Mouse (Mus musculus) forebrain, postnatal 0 days (tissue): Measurements from ENCODE around the gene Adgrg6. TPM values are rescaled to one million over a fixed set of nuclear protein-coding genes. Genes with fewer than 3 reads are reported as not detected.

Experiments
- ATAC-seq: fragments of 200-750 bp; cut with Nextera tagmentation; 2 replicates; pipeline ENCODE4 v1.8.0; 2017; ENCODE audit warnings: mild to moderate bottlenecking, moderate library complexity
- DNase-seq: peaks from one replicate; pipeline ENCODE4 v3.0.0-alpha.2; 2015
- H3K27ac ChIP-seq: fragments of 300-500 bp; sonication (generic); 2 replicates; pipeline ENCODE4 v1.5.1; 2014; ENCODE audit warnings: low read depth, mild to moderate bottlenecking, antibody characterized with exemption, low read length, moderate library complexity, mixed read lengths
- H3K27me3 ChIP-seq: fragments of 300-500 bp; sonication (generic); 2 replicates; pipeline ENCODE4 v1.6.1; 2014; ENCODE audit warnings: mild to moderate bottlenecking, low read length, mixed read lengths; ENCODE audit not compliant: insufficient read depth
- H3K36me3 ChIP-seq: fragments of 300-500 bp; sonication (generic); 2 replicates; pipeline ENCODE4 v1.6.1; 2014; ENCODE audit warnings: mild to moderate bottlenecking, moderate library complexity; ENCODE audit not compliant: insufficient read depth
- H3K4me1 ChIP-seq: fragments of 300-500 bp; sonication (generic); 2 replicates; pipeline ENCODE4 v1.6.1; 2014; ENCODE audit warnings: antibody characterized with exemption; ENCODE audit not compliant: insufficient read depth
- H3K4me2 ChIP-seq: fragments of 300-500 bp; sonication (generic); 2 replicates; pipeline ENCODE4 v1.6.1; 2014; ENCODE audit warnings: low read depth, mild to moderate bottlenecking, moderate library complexity
- H3K4me3 ChIP-seq: fragments of 300-500 bp; sonication (generic); 2 replicates; pipeline ENCODE4 v1.5.1; 2014; ENCODE audit warnings: low read depth, low read length, mixed read lengths
- H3K9ac ChIP-seq: fragments of 300-500 bp; sonication (generic); 2 replicates; pipeline ENCODE4 v1.6.1; 2014; ENCODE audit warnings: mild to moderate bottlenecking
- H3K9me3 ChIP-seq: fragments of 300-500 bp; sonication (generic); 2 replicates; pipeline ENCODE4 v1.6.1; 2016; ENCODE audit warnings: low read length
- CTCF ChIP-seq: sonication (generic); IDR thresholded peaks from 2 replicates; pipeline ENCODE4 v1.5.1; 2016; ENCODE audit warnings: antibody characterized with exemption, control low read depth, low read depth
- WGBS: fragments of 180-500 bp; shearing (Covaris S2); extraction: QIAGEN DNeasy Blood & Tissue Kit; methylation state at CpG from one replicate; pipeline ENCODE4 v1.1.7; 2014; 5-methylcytosine and 5-hydroxymethylcytosine counted together
- polyA plus RNA-seq: library from polyadenylated mRNA; unstranded; fragments of >200 nt; fragmentation: Nextera tagmentation; extraction: Ambion mirVana; gene quantifications from 2 replicates; pipeline ENCODE4 v1.2.1, GENCODE M21; 2015
- total RNA-seq: library from RNA; depleted of rRNA; stranded (reverse); fragments of >200 nt; gene quantifications from 2 replicates; pipeline ENCODE4 v1.2.3, GENCODE M21; 2014

Gene Adgrg6
- total and polyA plus RNA-seq, 2 experiments from 2014 or later: 0.59 to 1.6 TPM

DNA sequence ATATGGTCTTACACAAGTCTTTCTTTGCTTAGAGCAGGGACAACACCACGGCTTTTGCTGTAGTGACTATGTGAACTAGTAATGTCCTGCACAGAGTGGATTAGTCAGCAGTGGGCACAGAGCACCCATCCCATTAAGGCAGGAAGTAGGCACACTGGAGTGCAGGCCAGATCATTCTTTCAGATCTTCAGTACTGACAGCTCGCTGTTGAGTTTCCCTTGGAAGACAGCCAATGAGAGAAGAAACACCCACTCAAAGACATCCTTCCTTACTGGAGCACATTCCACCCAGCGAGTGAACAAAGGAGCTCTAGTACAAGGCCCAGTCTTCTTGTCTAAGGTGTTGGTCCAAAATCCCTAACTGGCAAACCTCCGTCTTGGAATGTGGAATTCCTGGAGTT lies 53.6 kb downstream of the Adgrg6 start:
- TF ChIP-seq CTCF: no peak

DNA sequence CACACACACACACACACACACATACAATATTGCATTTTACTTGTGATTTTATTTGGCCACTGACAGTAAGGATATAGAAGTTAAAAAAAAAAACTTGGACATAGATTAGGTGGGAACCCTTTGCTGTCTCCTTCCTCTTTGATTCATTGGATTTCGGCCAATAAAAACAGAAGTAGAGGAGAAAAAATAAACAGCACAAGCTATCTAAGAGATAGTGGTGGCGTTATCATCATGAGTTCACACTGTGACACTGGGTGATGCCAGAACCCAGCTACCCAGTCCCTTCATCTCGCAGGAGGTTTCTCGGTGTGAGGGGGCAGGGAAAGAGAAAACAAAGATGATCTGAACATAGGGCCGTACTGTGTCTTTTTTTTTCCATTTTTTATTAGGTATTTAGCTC lies 62.2 kb downstream of the Adgrg6 start:
- H3K4me1 ChIP-seq: no peaks in the 10 kb centered on the region
- H3K9ac ChIP-seq: no peak overlapping the region
- ATAC-seq (no peak), DNase-seq (no peak)
- TF ChIP-seq CTCF: no peak
- 79% methylated on average over 5 of the region's 5 CpGs for WGBS
- no peaks in the 10 kb centered on the region for H3K9me3 ChIP-seq
- no peak overlapping the region for H3K4me2 ChIP-seq
- no peaks in the 10 kb centered on the region for H3K27me3 ChIP-seq
- no peaks in the 10 kb centered on the region for H3K36me3 ChIP-seq
- H3K27ac ChIP-seq: no peak overlapping the region
- no peak overlapping the region for H3K4me3 ChIP-seq

More for the DNA sequence above, 53.6 kb downstream of the Adgrg6 start:
- H3K4me1 ChIP-seq: no peaks in the 10 kb centered on the region
- H3K27ac ChIP-seq: no peak overlapping the region
- ATAC-seq (no peak), DNase-seq (no peak)
- no peak overlapping the region for H3K9ac ChIP-seq
- H3K4me2 ChIP-seq: no peak overlapping the region
- no peak overlapping the region for H3K4me3 ChIP-seq
- no peaks in the 10 kb centered on the region for H3K36me3 ChIP-seq
- no peaks in the 10 kb centered on the region for H3K27me3 ChIP-seq
- no peaks in the 10 kb centered on the region for H3K9me3 ChIP-seq
- WGBS: 63% methylated on average over 4 of the region's 4 CpGs

GRCm38 (mm10) chr10:14482483-14482882 lies 63.0 kb downstream of the Adgrg6 start:
- H3K27ac ChIP-seq: no peak overlapping the region
- WGBS: 38% methylated on average over 5 of the region's 5 CpGs
- no peak overlapping the region for H3K9ac ChIP-seq
- no peak overlapping the region for H3K4me3 ChIP-seq
- no peaks in the 10 kb centered on the region for H3K36me3 ChIP-seq
- ATAC-seq (peak; percentile 82), DNase-seq (peak; percentile 26)
- H3K4me1 ChIP-seq: no peaks in the 10 kb centered on the region
- H3K9me3 ChIP-seq: no peaks in the 10 kb centered on the region
- no peaks in the 10 kb centered on the region for H3K27me3 ChIP-seq
- no peak overlapping the region for H3K4me2 ChIP-seq
- TF ChIP-seq CTCF: no peak

GRCm38 (mm10) chr10:14480928-14481327 lies 64.5 kb downstream of the Adgrg6 start:
- no peak for DNase-seq
- H3K4me1 ChIP-seq: no peaks in the 10 kb centered on the region
- no peaks in the 10 kb centered on the region for H3K27me3 ChIP-seq
- 53% methylated on average over 5 of the region's 5 CpGs for WGBS
- H3K4me2 ChIP-seq: no peak overlapping the region
- H3K27ac ChIP-seq: no peak overlapping the region
- no peak overlapping the region for H3K9ac ChIP-seq
- H3K4me3 ChIP-seq: no peak overlapping the region
- TF ChIP-seq CTCF: no peak
- H3K9me3 ChIP-seq: no peaks in the 10 kb centered on the region
- no peak for ATAC-seq
- no peaks in the 10 kb centered on the region for H3K36me3 ChIP-seq

DNA sequence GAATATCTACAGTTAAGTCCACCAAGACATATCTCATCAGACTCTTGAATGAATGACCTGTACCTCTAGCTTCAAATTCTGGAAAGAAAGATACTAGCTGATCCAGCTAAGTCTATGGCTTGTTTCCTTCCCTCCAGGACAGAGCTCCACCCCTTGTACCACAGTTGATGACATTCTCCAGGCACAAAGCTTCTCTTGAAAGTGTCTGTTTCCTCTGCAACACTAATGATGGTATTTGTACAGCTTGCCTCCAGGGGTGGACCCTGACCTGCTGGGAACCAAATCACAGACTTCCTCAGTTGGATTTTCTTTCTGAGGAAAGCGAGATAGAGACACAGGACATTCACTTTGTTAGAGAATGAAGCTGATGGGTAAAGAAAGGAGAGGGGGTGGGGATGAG lies 69.1 kb downstream of the Adgrg6 start:
- DNase-seq (no peak), ATAC-seq (no peak)
- Histone ChIP-seq H3K9ac (no peak overlapping the region), H3K4me1 (no peaks in the 10 kb centered on the region), H3K27me3 (no peaks in the 10 kb centered on the region), H3K4me2 (no peak overlapping the region), H3K36me3 (no peaks in the 10 kb centered on the region), H3K4me3 (no peak overlapping the region), H3K9me3 (no peaks in the 10 kb centered on the region), H3K27ac (no peak overlapping the region)
- TF ChIP-seq CTCF: no peak
- 70% methylated on average over 1 of the region's 1 CpGs for whole genome bisulfite sequencing

- H3K9ac ChIP-seq: no peak overlapping the region
- no peaks in the 10 kb centered on the region for H3K27me3 ChIP-seq
- H3K36me3 ChIP-seq: no peaks in the 10 kb centered on the region
- no peak for TF ChIP-seq CTCF
- H3K4me2 ChIP-seq: no peak overlapping the region
- 90% methylated on average over 2 of the region's 2 CpGs for WGBS
- no peaks in the 10 kb centered on the region for H3K4me1 ChIP-seq
- no peaks in the 10 kb centered on the region for H3K9me3 ChIP-seq
- H3K4me3 ChIP-seq: no peak overlapping the region
- DNase-seq (no peak), ATAC-seq (no peak)
- no peak overlapping the region for H3K27ac ChIP-seq
Measured at GRCm38 (mm10) chr10:14475641-14476040, 69.8 kb downstream of the Adgrg6 start.

DNA sequence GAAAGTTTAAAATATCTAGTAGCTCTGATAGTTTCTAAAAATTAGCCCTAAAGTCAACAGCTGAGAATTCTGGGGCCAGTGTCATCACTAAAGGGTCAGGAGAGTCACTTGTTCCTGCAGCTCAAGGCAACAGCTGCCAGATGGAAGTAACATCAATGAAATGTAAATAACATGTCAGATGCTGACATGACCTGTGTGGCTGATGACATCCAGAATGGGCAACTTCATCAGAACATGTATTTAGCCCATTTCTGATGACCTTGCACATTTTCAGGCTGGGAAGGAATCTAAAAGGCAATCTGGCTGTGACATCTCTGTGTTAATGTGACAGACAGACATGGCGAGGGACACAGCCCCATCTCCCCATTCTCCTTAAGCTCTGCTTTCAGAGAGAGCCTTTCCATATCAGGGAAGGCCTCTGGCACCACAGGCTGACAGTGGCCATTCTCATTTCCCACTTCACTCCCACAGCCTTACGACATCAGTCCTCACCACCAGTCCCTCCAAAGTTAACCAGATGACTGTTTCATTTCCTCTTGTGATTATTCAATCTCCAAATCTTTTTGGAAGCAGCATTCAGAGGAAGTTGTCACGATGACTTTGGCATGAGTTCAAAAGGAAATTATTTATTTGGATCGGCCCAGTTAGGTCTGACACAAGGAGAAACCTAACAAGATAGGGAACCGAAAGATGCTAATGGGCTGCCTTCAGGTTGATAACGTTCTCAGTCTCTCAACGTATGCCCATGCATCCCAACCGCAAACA lies 70.7 kb downstream of the Adgrg6 start:
- H3K4me3 ChIP-seq: no peak overlapping the region
- 85% methylated on average over 8 of the region's 8 CpGs for WGBS
- no peak overlapping the region for H3K4me2 ChIP-seq
- H3K9me3 ChIP-seq: no peaks in the 10 kb centered on the region
- no peaks in the 10 kb centered on the region for H3K27me3 ChIP-seq
- no peaks in the 10 kb centered on the region for H3K4me1 ChIP-seq
- ATAC-seq (no peak), DNase-seq (no peak)
- no peak overlapping the region for H3K27ac ChIP-seq
- no peak for TF ChIP-seq CTCF
- no peak overlapping the region for H3K9ac ChIP-seq
- H3K36me3 ChIP-seq: no peaks in the 10 kb centered on the region
